Mouse (Mus musculus): ENCODE measurements around the gene Ncl. TPM values are rescaled to one million over a fixed set of nuclear protein-coding genes. Genes with fewer than 3 reads are reported as not detected.

The Ncl gene
- polyA plus RNA-seq, 1 experiment from 2014 or later: 408 TPM

DNA sequence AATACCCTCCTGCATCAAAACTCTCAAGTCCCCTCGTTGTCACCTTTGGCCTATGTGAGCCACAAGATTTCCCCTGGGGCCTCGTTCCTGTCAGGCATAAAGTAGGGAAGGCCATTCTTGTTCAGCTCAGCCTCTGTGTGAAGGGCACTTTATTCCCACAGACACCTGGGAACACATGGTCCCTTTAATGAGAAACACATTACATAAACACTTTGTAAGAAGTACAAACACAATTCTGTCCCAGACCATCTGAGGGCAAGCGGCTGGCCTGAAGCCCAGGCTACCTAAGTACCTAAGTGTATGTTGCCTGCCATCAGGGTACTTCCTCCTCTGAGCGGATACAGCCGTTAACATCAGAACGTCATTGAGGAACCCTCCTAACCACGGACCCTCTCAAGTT, 39.0 kb upstream of the Ncl start:
- DNase-seq: peak; percentile 18
- Histone ChIP-seq H3K9me3 (ENCODE audit: low read depth, low read length) (no peaks in the 10 kb centered on the region), H3K4me2 (no peak overlapping the region), H3K36me3 (ENCODE audit: insufficient read depth) (no peaks in the 10 kb centered on the region), H3K4me3 (ENCODE audit: low read depth, low read length) (no peak overlapping the region), H3K27me3 (ENCODE audit: insufficient read depth, low read length) (no peaks in the 10 kb centered on the region), H3K27ac (ENCODE audit: low read depth) (no peak overlapping the region; the same call in 1 of the 2 replicates), H3K9ac (no peak overlapping the region), H3K4me1 (ENCODE audit: insufficient read depth) (no peaks in the 10 kb centered on the region)
- no peak for ATAC-seq (ENCODE audit: insufficient read depth)
- no peak for TF ChIP-seq CTCF (IDR thresholded peaks at IDR 0.05; ENCODE audit: low read depth)
- WGBS: 43% methylated on average over 7 of the region's 7 CpGs

DNA sequence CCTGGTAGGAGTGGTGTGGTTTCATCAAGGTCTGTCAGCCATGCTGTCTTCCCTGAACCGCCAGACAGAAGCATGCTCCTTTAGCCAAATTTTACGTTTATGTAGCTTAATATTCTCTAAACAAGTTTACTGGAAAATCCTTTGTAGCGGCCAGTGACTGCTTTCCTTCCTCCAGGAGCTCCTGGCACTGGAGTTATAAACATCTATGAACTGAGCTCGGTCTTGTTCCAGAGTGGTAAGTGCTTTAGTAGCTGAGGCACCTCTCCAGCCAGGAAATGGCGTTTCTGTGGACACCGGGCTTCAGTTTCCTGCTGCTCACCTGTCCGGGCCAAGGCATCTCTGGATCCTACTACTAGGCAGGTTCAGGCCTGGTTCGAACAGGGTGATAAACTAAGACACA, 38.4 kb upstream of the Ncl start:
- Histone ChIP-seq H3K9ac (no peak overlapping the region), H3K27ac (ENCODE audit: low read depth) (peak overlapping the region; percentile 38), H3K4me3 (ENCODE audit: low read depth, low read length) (no peak overlapping the region), H3K9me3 (ENCODE audit: low read depth, low read length) (no peaks in the 10 kb centered on the region), H3K4me2 (no peak overlapping the region), H3K36me3 (ENCODE audit: insufficient read depth) (no peaks in the 10 kb centered on the region), H3K27me3 (ENCODE audit: insufficient read depth, low read length) (no peaks in the 10 kb centered on the region), H3K4me1 (ENCODE audit: insufficient read depth) (no peaks in the 10 kb centered on the region)
- DNase-seq (peak; percentile 48), ATAC-seq (ENCODE audit: insufficient read depth) (no peak)
- WGBS: 52% methylated on average over 8 of the region's 8 CpGs
- TF ChIP-seq CTCF (IDR thresholded peaks at IDR 0.05; ENCODE audit: low read depth): no peak

DNA sequence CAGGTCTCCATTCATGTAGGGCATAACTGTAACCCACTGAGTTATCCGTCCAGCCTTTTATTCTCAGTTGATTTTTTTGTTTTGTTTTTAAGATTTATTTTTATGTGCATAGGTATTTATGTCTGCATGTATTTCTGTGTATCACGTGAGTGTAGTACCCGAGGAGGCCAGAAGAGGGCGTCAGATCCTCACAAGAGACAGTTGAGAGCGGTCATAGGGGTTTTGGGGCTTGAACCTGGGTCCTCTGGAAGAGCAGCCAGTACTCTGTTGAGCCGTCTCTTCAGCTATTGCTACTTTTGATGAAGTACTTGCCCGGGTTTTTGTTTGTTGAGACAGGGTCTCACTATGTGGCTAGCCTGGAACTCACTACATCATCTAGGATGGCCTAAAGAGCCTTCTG, 36.7 kb upstream of the Ncl start:
- WGBS: 67% methylated on average over 7 of the region's 7 CpGs
- ATAC-seq (ENCODE audit: insufficient read depth) (no peak), DNase-seq (no peak)
- Histone ChIP-seq H3K9ac (no peak overlapping the region), H3K4me2 (no peak overlapping the region), H3K4me3 (ENCODE audit: low read depth, low read length) (no peak overlapping the region), H3K9me3 (ENCODE audit: low read depth, low read length) (no peaks in the 10 kb centered on the region), H3K4me1 (ENCODE audit: insufficient read depth) (no peaks in the 10 kb centered on the region), H3K27ac (ENCODE audit: low read depth) (no peak overlapping the region), H3K27me3 (ENCODE audit: insufficient read depth, low read length) (no peaks in the 10 kb centered on the region), H3K36me3 (ENCODE audit: insufficient read depth) (no peaks in the 10 kb centered on the region)
- no peak for TF ChIP-seq CTCF (IDR thresholded peaks at IDR 0.05; ENCODE audit: low read depth)

DNA sequence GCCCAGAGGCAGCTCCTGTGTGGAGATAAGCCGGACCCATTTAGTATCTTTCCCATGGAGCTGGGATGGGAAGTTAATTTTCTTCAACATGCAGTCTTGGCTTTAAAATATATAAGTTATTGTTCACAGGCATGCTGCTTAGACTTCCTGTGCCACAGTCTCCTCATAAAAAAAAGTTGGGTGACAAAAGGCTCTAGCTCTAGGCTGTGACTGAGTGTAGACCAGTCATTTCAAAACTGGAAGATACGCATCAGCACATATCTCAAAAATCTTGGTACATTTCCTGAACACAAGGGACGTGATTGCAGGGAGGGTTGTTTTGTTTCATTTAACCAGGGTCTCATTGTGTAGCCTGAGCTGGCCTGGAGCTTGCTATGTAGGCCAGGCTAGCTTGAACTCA, 35.0 kb upstream of the Ncl start:
- TF ChIP-seq CTCF (IDR thresholded peaks at IDR 0.05; ENCODE audit: low read depth): no peak
- Histone ChIP-seq H3K27me3 (ENCODE audit: insufficient read depth, low read length) (no peaks in the 10 kb centered on the region), H3K36me3 (ENCODE audit: insufficient read depth) (no peaks in the 10 kb centered on the region), H3K4me2 (no peak overlapping the region), H3K27ac (ENCODE audit: low read depth) (no peak overlapping the region), H3K9me3 (ENCODE audit: low read depth, low read length) (no peaks in the 10 kb centered on the region), H3K9ac (no peak overlapping the region), H3K4me3 (ENCODE audit: low read depth, low read length) (no peak overlapping the region), H3K4me1 (ENCODE audit: insufficient read depth) (no peaks in the 10 kb centered on the region)
- ATAC-seq (ENCODE audit: insufficient read depth): no peak
- DNase-seq: no peak
- WGBS: 77% methylated on average over 3 of the region's 3 CpGs

DNA sequence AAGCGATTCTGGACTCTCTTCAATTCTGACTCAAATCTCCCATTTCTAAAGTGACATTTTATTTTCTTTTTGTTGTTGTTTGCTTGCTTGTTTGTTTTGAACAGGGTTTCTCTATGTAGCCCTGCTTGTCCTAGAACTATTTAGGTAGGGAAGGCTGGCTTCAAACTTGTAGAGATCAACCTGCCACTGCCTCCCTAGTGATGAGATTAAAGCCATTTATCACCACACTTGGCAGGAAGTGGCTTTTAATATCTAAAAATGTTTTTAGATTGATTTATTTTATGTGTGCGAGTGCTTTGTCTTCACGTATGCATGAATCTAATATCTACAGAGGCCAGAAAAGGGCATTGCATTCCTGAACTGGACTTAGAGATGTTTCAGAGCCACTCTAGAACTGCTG, 34.0 kb upstream of the Ncl start:
- 69% methylated on average over 3 of the region's 3 CpGs for WGBS

DNA sequence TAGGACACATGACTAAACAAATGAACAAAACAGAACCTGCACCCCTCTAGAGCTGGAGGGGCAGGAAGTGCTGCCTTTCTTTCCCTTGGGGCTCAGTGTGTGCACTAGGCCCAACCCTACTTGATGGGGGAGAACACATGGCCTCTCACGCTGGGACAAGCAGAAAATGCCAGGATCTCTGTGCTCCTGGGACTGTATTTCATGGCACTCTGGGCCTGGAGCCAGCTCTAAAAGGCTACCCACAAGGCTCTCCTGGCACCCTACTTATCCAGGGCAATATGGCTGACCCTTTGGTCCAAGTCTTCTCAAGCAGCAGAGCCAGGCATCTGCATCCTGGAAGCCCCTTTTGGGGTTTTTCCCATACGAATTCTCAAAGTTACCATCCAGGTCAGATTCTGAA, 32.2 kb upstream of the Ncl start:
- H3K27me3 ChIP-seq (ENCODE audit: insufficient read depth, low read length): no peaks in the 10 kb centered on the region
- no peak overlapping the region for H3K4me3 ChIP-seq (ENCODE audit: low read depth, low read length)
- H3K4me2 ChIP-seq: no peak overlapping the region
- WGBS: 58% methylated on average over 2 of the region's 2 CpGs
- H3K9me3 ChIP-seq (ENCODE audit: low read depth, low read length): no peaks in the 10 kb centered on the region
- no peaks in the 10 kb centered on the region for H3K4me1 ChIP-seq (ENCODE audit: insufficient read depth)
- no peak for TF ChIP-seq CTCF (IDR thresholded peaks at IDR 0.05; ENCODE audit: low read depth)
- H3K9ac ChIP-seq: no peak overlapping the region
- H3K27ac ChIP-seq (ENCODE audit: low read depth): no peak overlapping the region
- H3K36me3 ChIP-seq (ENCODE audit: insufficient read depth): no peaks in the 10 kb centered on the region
- ATAC-seq (ENCODE audit: insufficient read depth) (no peak), DNase-seq (no peak)

More for the DNA sequence above, 34.0 kb upstream of the Ncl start:
- ATAC-seq (ENCODE audit: insufficient read depth) (no peak), DNase-seq (no peak)
- Histone ChIP-seq H3K4me3 (ENCODE audit: low read depth, low read length) (no peak overlapping the region), H3K9ac (no peak overlapping the region), H3K27me3 (ENCODE audit: insufficient read depth, low read length) (no peaks in the 10 kb centered on the region), H3K9me3 (ENCODE audit: low read depth, low read length) (no peaks in the 10 kb centered on the region), H3K4me1 (ENCODE audit: insufficient read depth) (no peaks in the 10 kb centered on the region), H3K27ac (ENCODE audit: low read depth) (no peak overlapping the region), H3K4me2 (no peak overlapping the region), H3K36me3 (ENCODE audit: insufficient read depth) (no peaks in the 10 kb centered on the region)
- TF ChIP-seq CTCF (IDR thresholded peaks at IDR 0.05; ENCODE audit: low read depth): no peak

DNA sequence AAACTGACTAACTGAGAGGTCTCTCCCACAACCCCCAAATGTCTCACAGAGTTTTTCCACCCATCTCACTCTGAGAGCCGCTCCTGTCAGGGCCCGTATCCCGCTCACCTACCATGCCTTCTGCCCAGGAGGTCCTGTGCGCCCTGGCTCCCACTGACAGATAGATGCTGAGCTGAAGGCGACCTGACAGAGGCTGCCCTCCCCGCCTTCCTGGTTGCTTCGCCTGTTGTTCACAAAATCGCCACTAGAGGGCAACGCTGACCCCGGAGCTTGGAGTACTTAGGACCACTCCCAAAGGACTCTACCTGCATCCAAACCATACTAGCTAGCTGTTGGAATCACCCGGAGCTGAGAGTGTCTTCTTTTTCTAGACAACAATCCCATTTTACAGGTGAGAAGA, 30.0 kb upstream of the Ncl start:
- no peaks in the 10 kb centered on the region for H3K36me3 ChIP-seq (ENCODE audit: insufficient read depth)
- no peak overlapping the region for H3K4me2 ChIP-seq
- 2% methylated on average over 11 of the region's 11 CpGs for WGBS
- H3K9ac ChIP-seq: no peak overlapping the region
- no peaks in the 10 kb centered on the region for H3K27me3 ChIP-seq (ENCODE audit: insufficient read depth, low read length)
- H3K4me1 ChIP-seq (ENCODE audit: insufficient read depth): no peaks in the 10 kb centered on the region
- no peak overlapping the region for H3K4me3 ChIP-seq (ENCODE audit: low read depth, low read length)
- TF ChIP-seq CTCF (IDR thresholded peaks at IDR 0.05; ENCODE audit: low read depth): peak; percentile 96
- H3K27ac ChIP-seq (ENCODE audit: low read depth): no peak overlapping the region
- ATAC-seq (ENCODE audit: insufficient read depth) (peak; percentile 48), DNase-seq (peak; percentile 87)
- H3K9me3 ChIP-seq (ENCODE audit: low read depth, low read length): no peaks in the 10 kb centered on the region

DNA sequence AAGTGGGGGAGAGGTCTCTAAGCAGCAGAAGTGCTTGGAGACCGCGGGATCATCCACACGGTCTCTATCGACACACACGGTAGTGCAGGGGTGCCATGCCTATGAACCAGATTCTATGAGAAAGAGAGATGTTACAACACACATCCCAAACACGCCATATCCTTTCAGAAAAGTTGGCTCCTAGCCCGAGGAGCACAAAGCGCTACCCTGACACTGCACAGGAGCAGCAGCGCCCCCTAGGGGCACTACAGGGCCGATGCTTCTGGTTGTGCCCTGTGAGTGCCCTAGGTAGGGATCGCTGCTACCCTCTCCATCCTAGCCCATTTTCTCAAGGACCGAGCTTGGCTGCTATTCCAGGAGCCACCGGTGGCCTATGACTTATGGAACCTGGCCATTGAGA, 21.8 kb upstream of the Ncl start:
- no peaks in the 10 kb centered on the region for H3K27me3 ChIP-seq (ENCODE audit: insufficient read depth, low read length)
- H3K36me3 ChIP-seq (ENCODE audit: insufficient read depth): no peaks in the 10 kb centered on the region
- H3K9me3 ChIP-seq (ENCODE audit: low read depth, low read length): no peaks in the 10 kb centered on the region
- H3K4me1 ChIP-seq (ENCODE audit: insufficient read depth): no peaks in the 10 kb centered on the region
- ATAC-seq (ENCODE audit: insufficient read depth) (peak; percentile 75), DNase-seq (peak; percentile 83)
- no peak overlapping the region for H3K9ac ChIP-seq
- WGBS: 23% methylated on average over 13 of the region's 13 CpGs
- H3K4me3 ChIP-seq (ENCODE audit: low read depth, low read length): no peak overlapping the region
- peak overlapping the region; percentile 39 for H3K4me2 ChIP-seq
- H3K27ac ChIP-seq (ENCODE audit: low read depth): no peak overlapping the region
- TF ChIP-seq CTCF (IDR thresholded peaks at IDR 0.05; ENCODE audit: low read depth): peak; percentile 76

Data from lung, embryonic 14.5 days (tissue).